Mouse (Mus musculus) hematopoietic stem cell, adult 5-6 weeks (primary cell): ENCODE data around the gene Cpt1b. TPM values are rescaled to one million over a fixed set of nuclear protein-coding genes. Genes with fewer than 3 reads are reported as not detected.

ENCODE experiments used
- ATAC-seq, 2 experiments: fragments of 125-278 bp in 1 of 2; replicated peaks in 1 of 2; 2 replicates each; pipeline ENCODE4 v1.8.0; 2016 to 2017; ENCODE audit warnings: inconsistent platforms in 2 of 2, mild to moderate bottlenecking in 2 of 2, moderate number of reproducible peaks in 2 of 2, low read depth in 1 of 2, moderate TSS enrichment in 1 of 2; ENCODE audit not compliant: low FRiP score in 2 of 2, poor library complexity in 2 of 2, severe bottlenecking in 2 of 2, insufficient read depth in 1 of 2, low TSS enrichment in 1 of 2
- total RNA-seq: library from RNA; stranded (forward); fragments of 172-1452, 232-1000 nt; gene quantifications from 2 replicates; pipeline ENCODE4 v1.2.3, GENCODE M21; 2017

The Cpt1b gene
- total RNA-seq, result 1.3 TPM in 1 of 2 replicates, not detected in the other

DNA sequence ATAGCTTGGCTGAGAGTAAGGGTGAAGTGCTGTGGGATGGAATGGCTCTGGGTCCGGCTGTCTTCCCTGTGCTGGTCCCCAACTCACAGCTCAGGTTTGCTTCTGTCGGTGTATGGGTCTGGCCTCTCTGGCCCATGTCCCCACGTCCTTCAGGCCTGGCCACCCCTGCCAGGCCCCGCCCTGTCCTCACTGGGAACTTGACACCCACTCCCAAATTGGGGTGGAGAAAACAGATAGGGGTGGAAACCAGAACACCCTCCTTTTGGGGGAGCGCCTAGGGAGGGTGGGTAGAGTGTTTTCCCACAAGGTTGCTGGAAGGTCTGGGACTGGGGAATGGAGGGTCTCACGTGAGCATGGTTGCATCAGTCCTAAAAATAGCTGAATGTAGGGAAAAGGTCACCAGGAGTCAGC, at the start of gene Cpt1b:
Gene Cpt1b, minus strand, starts transcription at position 153 of the 411 bp plus-strand sequence.
- no peak for ATAC-seq

- ATAC-seq, result no peak
Observed at GRCm38 (mm10) chr15:89475293-89475600, 49.6 kb upstream of the Cpt1b start.

- ATAC-seq, result no peak
Observed at GRCm38 (mm10) chr15:89474596-89475292, 49.1 kb upstream of the Cpt1b start.

- no peak for ATAC-seq
Observed at GRCm38 (mm10) chr15:89473921-89474320, 48.3 kb upstream of the Cpt1b start.

DNA sequence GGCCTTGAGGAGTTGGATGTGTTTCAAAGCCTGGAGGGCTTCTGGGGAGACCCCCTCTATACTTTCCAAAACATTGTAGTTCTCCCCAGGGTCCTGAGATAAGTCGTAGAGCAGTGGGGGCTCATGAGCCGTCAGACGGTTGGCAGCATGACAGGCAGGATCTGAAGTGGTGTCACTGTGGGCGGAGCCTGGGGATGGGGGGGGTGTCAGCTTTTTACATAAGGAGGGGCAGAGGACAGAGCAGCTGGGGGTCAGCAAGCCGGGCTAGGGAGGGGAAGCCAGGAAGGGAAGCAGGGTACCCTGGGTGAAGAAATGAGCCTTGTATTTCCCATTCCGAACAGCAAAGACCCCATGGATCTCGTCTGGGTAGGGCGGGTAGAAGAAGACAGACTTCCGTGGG, 47.7 kb upstream of the Cpt1b start:
- ATAC-seq, result no peak

GRCm38 (mm10) chr15:89471476-89471875, 45.8 kb upstream of the Cpt1b start:
- no peak for ATAC-seq

GRCm38 (mm10) chr15:89468577-89468976, 42.9 kb upstream of the Cpt1b start:
- ATAC-seq, result peak; percentile 62 to 68

- no peak for ATAC-seq
Observed at GRCm38 (mm10) chr15:89465052-89465451, 39.4 kb upstream of the Cpt1b start.

DNA sequence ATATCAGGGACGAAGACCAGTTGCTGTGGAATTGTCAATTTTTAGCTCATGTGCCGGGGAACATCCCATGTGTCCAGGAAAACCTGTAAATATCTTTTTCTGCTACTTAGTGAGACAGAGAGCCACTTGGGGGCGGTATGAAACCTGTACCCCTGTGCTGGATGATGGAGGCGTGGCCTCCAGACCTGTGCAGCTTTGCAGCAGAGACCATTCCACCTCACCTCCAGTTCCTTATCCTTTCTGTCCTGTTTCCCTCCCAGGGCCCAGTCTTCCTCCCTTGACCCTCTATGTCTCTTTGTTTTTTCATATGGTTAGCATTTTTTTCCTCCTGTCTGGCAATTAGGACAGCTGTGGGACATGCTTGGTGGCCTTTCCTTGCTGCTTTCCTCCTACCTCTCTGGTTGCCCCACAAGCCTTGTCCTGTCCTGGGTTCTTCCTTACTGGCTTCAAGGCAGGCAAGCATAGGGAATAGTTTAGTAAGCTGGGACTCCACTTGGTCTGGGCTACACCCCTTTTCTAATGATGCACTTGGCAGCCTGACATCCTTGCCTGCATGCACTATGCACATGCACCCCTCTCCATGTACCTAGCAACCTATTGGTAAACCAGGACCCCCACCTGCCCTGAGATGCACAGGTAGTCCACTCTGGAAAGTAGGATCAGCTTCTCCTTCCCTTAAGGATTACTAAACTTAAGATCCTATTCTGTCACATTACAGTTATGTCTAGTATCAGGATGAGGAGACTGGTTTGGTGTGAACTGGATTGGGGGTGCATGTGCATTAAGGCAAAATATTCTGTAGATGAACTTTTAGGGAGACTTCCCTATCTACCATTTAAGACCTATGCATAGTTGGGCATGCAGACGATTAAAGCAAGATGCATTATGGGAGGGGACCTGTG, 37.9 kb upstream of the Cpt1b start:
- 0 out of 4 replicates have a peak, but pooled peaks have one; percentile 28 to 33 for ATAC-seq

DNA sequence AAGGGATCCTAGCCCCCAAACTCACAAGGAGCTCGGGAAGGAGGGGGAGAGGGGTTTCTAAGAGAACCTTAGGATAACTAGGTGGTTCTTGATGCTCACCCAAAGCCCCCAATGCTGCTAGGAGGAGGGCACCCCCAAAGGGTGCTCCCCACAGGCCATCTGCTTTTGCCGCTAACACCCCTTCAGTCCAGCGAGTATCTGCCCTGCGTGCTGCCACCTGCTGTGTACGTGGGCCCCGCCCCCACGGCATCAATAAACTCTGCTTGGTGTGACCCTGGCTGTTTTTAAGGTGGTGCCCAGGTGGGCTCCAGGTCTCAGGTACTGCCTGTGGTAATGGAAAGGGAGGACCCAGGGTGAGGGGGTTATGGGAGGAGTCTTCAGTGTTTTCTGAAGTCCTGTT, 36.5 kb upstream of the Cpt1b start:
- ATAC-seq, result no peak

- ATAC-seq, result no peak
Observed at GRCm38 (mm10) chr15:89461321-89461720, 35.7 kb upstream of the Cpt1b start.

GRCm38 (mm10) chr15:89460298-89460697, 34.6 kb upstream of the Cpt1b start:
- no peak for ATAC-seq

- no peak for ATAC-seq
Observed at GRCm38 (mm10) chr15:89459821-89460220, 34.2 kb upstream of the Cpt1b start.

GRCm38 (mm10) chr15:89458942-89459341, 33.3 kb upstream of the Cpt1b start:
- ATAC-seq, result peak; percentile 89 to 93

GRCm38 (mm10) chr15:89455642-89456041, 30.0 kb upstream of the Cpt1b start:
- no peak for ATAC-seq

DNA sequence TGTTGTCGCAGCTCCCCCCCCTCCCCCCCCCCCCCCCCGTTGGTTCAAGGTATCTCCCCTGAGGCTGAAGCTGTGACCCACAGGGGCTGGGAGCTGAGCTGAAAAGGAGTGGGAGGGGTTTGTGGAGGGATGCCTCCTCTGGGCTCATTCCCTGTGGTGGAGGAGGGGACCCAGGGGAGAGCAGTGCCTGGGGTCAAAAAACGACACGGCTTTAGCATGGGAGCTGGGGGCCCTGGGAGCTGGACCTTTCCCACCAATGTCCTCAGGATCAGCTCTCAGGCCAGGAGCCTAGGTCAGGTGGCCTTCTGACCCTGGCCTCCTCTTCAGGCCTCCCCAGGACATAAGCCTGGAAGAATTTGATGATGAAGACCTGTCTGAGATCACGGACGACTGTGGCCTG, 29.2 kb upstream of the Cpt1b start:
- ATAC-seq, result no peak

GRCm38 (mm10) chr15:89453865-89454478, 28.3 kb upstream of the Cpt1b start, which contains the start of gene Mapk8ip2:
Gene Mapk8ip2 (plus strand): TSS chr15:89453913.
- no peak for ATAC-seq
